Mouse (Mus musculus) myocyte (in vitro differentiated cells): ENCODE data around the gene Tlr13.

Source experiments
- CEBPB ChIP-seq: IDR thresholded peaks from 2 replicates; pipeline ENCODE4 v1.6.1; 2011; ENCODE audit warnings: mild to moderate bottlenecking, moderate library complexity; ENCODE audit not compliant: poor library complexity, insufficient read depth, severe bottlenecking
- E2F4 ChIP-seq: IDR thresholded peaks from one replicate; pipeline ENCODE4 v1.6.1; 2011; ENCODE audit warnings: mild to moderate bottlenecking, control low read depth, moderate library complexity; ENCODE audit not compliant: insufficient read depth
- POLR2A ChIP-seq: IDR thresholded peaks from one replicate; pipeline ENCODE4 v1.6.1; 2011; ENCODE audit warnings: low read depth, mild to moderate bottlenecking, control low read depth, moderate library complexity; ENCODE audit not compliant: insufficient read length
- POLR2AphosphoS2 ChIP-seq: IDR thresholded peaks from one replicate; pipeline ENCODE4 v1.6.1; 2011; ENCODE audit warnings: low read depth, control low read depth; ENCODE audit not compliant: insufficient read length
- TCF3 ChIP-seq: IDR thresholded peaks from one replicate; pipeline ENCODE4 v1.6.1; 2011; ENCODE audit warnings: low read depth, control low read depth; ENCODE audit not compliant: insufficient read length
- USF1 ChIP-seq: IDR thresholded peaks from one replicate; pipeline ENCODE4 v1.6.1; 2011; ENCODE audit warnings: low read depth, mild to moderate bottlenecking, control low read depth, moderate library complexity

- TF ChIP-seq POLR2A (no peak), USF1 (no peak), E2F4 (no peak), CEBPB (no peak), POLR2AphosphoS2 (no peak), TCF3 (no peak)
These were observed 44.7 kb downstream of the Tlr13 start for GRCm38 (mm10) chrX:106187737-106188136.
